Mouse (Mus musculus): ENCODE data around the gene Fto. TPM values are rescaled to one million over a fixed set of nuclear protein-coding genes. Genes with fewer than 3 reads are reported as not detected.

Gene Fto
- polyA plus RNA-seq, 1 experiment from 2014 or later: 114 TPM

GRCm38 (mm10) chr8:91454926-91455325 lies 141.6 kb downstream of the Fto start:
- no peaks in the 10 kb centered on the region for H3K9me3 ChIP-seq
- no peaks in the 10 kb centered on the region for H3K27me3 ChIP-seq
- no peaks in the 10 kb centered on the region for H3K4me1 ChIP-seq
- no peak for ATAC-seq (replicated peaks)
- H3K36me3 ChIP-seq: no peaks in the 10 kb centered on the region
- H3K4me2 ChIP-seq (replicated peaks): no peak overlapping the region
- H3K4me3 ChIP-seq: no peak overlapping the region
- 88% methylated on average over 2 of the region's 2 CpGs for WGBS
- H3K9ac ChIP-seq (replicated peaks): no peak overlapping the region
- no peak overlapping the region for H3K27ac ChIP-seq (replicated peaks)

GRCm38 (mm10) chr8:91455591-91455990 lies 142.3 kb downstream of the Fto start:
- Histone ChIP-seq H3K4me1 (no peaks in the 10 kb centered on the region), H3K9ac (replicated peaks) (no peak overlapping the region), H3K4me2 (replicated peaks) (no peak overlapping the region), H3K9me3 (no peaks in the 10 kb centered on the region), H3K4me3 (no peak overlapping the region), H3K27ac (replicated peaks) (no peak overlapping the region), H3K27me3 (no peaks in the 10 kb centered on the region), H3K36me3 (no peaks in the 10 kb centered on the region)
- no peak for ATAC-seq (replicated peaks)
- 89% methylated on average over 5 of the region's 5 CpGs for WGBS

GRCm38 (mm10) chr8:91458016-91458415 lies 144.7 kb downstream of the Fto start:
- no peak overlapping the region for H3K27ac ChIP-seq (replicated peaks)
- H3K9me3 ChIP-seq: no peaks in the 10 kb centered on the region
- H3K9ac ChIP-seq (replicated peaks): no peak overlapping the region
- H3K36me3 ChIP-seq: no peaks in the 10 kb centered on the region
- 84% methylated on average over 1 of the region's 1 CpGs for WGBS
- H3K4me2 ChIP-seq (replicated peaks): no peak overlapping the region
- H3K4me3 ChIP-seq: no peak overlapping the region
- no peak for ATAC-seq (replicated peaks)
- H3K4me1 ChIP-seq: no peaks in the 10 kb centered on the region
- H3K27me3 ChIP-seq: no peaks in the 10 kb centered on the region

- H3K27ac ChIP-seq (replicated peaks): no peak overlapping the region
These were observed 147.6 kb downstream of the Fto start for GRCm38 (mm10) chr8:91460965-91461364.

GRCm38 (mm10) chr8:91463757-91464156 lies 150.4 kb downstream of the Fto start:
- ATAC-seq (replicated peaks): no peak
- 91% methylated on average over 2 of the region's 2 CpGs for WGBS

More at GRCm38 (mm10) chr8:91460965-91461364, 147.6 kb downstream of the Fto start:
- Histone ChIP-seq H3K9ac (replicated peaks) (no peak overlapping the region), H3K9me3 (no peaks in the 10 kb centered on the region), H3K27me3 (no peaks in the 10 kb centered on the region), H3K4me3 (no peak overlapping the region), H3K4me2 (replicated peaks) (no peak overlapping the region), H3K36me3 (no peaks in the 10 kb centered on the region), H3K4me1 (no peaks in the 10 kb centered on the region)
- ATAC-seq (replicated peaks): no peak
- WGBS: 96% methylated on average over 6 of the region's 6 CpGs

GRCm38 (mm10) chr8:91467463-91467862 lies 154.1 kb downstream of the Fto start:
- H3K36me3 ChIP-seq: no peaks in the 10 kb centered on the region
- no peak overlapping the region for H3K27ac ChIP-seq (replicated peaks)
- ATAC-seq (replicated peaks): no peak
- H3K4me2 ChIP-seq (replicated peaks): no peak overlapping the region
- no peak overlapping the region for H3K9ac ChIP-seq (replicated peaks)
- WGBS: 92% methylated on average over 3 of the region's 3 CpGs
- no peak overlapping the region for H3K4me3 ChIP-seq
- no peaks in the 10 kb centered on the region for H3K4me1 ChIP-seq
- H3K27me3 ChIP-seq: no peaks in the 10 kb centered on the region
- no peaks in the 10 kb centered on the region for H3K9me3 ChIP-seq

More at GRCm38 (mm10) chr8:91463757-91464156, 150.4 kb downstream of the Fto start:
- no peak overlapping the region for H3K4me3 ChIP-seq
- H3K36me3 ChIP-seq: no peaks in the 10 kb centered on the region
- H3K4me2 ChIP-seq (replicated peaks): no peak overlapping the region
- no peak overlapping the region for H3K27ac ChIP-seq (replicated peaks)
- no peaks in the 10 kb centered on the region for H3K9me3 ChIP-seq
- no peaks in the 10 kb centered on the region for H3K4me1 ChIP-seq
- H3K9ac ChIP-seq (replicated peaks): no peak overlapping the region
- no peaks in the 10 kb centered on the region for H3K27me3 ChIP-seq

- WGBS: 91% methylated on average over 8 of the region's 8 CpGs
These were observed 154.7 kb downstream of the Fto start for GRCm38 (mm10) chr8:91467881-91468534.

GRCm38 (mm10) chr8:91469441-91469840 lies 156.1 kb downstream of the Fto start:
- no peak overlapping the region for H3K4me2 ChIP-seq (replicated peaks)
- 91% methylated on average over 8 of the region's 8 CpGs for WGBS
- peaks cover 2% of the 10 kb centered on the region; the same call in 1 of the 2 replicates for H3K36me3 ChIP-seq
- no peak for ATAC-seq (replicated peaks)
- no peaks in the 10 kb centered on the region for H3K9me3 ChIP-seq
- H3K4me3 ChIP-seq: no peak overlapping the region
- no peaks in the 10 kb centered on the region for H3K4me1 ChIP-seq
- H3K27ac ChIP-seq (replicated peaks): no peak overlapping the region
- H3K9ac ChIP-seq (replicated peaks): no peak overlapping the region
- no peaks in the 10 kb centered on the region for H3K27me3 ChIP-seq

More at GRCm38 (mm10) chr8:91467881-91468534, 154.7 kb downstream of the Fto start:
- ATAC-seq (replicated peaks): no peak
- no peak overlapping the region for H3K4me2 ChIP-seq (replicated peaks)
- H3K4me3 ChIP-seq: no peak overlapping the region
- H3K27ac ChIP-seq (replicated peaks): no peak overlapping the region
- H3K36me3 ChIP-seq: no peaks in the 10 kb centered on the region
- no peaks in the 10 kb centered on the region for H3K4me1 ChIP-seq
- no peaks in the 10 kb centered on the region for H3K27me3 ChIP-seq
- H3K9ac ChIP-seq (replicated peaks): no peak overlapping the region
- H3K9me3 ChIP-seq: no peaks in the 10 kb centered on the region

GRCm38 (mm10) chr8:91474731-91475279 lies 161.5 kb downstream of the Fto start:
- 86% methylated on average over 6 of the region's 6 CpGs for WGBS

GRCm38 (mm10) chr8:91476988-91477387 lies 163.7 kb downstream of the Fto start:
- Histone ChIP-seq H3K9ac (replicated peaks) (no peak overlapping the region), H3K4me2 (replicated peaks) (no peak overlapping the region), H3K27ac (replicated peaks) (no peak overlapping the region), H3K4me1 (no peaks in the 10 kb centered on the region), H3K9me3 (no peaks in the 10 kb centered on the region), H3K4me3 (no peak overlapping the region), H3K36me3 (peaks cover 4% of the 10 kb centered on the region; the same call in 1 of the 2 replicates), H3K27me3 (no peaks in the 10 kb centered on the region)
- ATAC-seq (replicated peaks): no peak
- 86% methylated on average over 5 of the region's 5 CpGs for WGBS

More at GRCm38 (mm10) chr8:91474731-91475279, 161.5 kb downstream of the Fto start:
- no peak for ATAC-seq (replicated peaks)
- H3K4me2 ChIP-seq (replicated peaks): no peak overlapping the region
- H3K27ac ChIP-seq (replicated peaks): no peak overlapping the region
- H3K9me3 ChIP-seq: no peaks in the 10 kb centered on the region
- no peaks in the 10 kb centered on the region for H3K27me3 ChIP-seq
- peaks cover 4% of the 10 kb centered on the region; the same call in 1 of the 2 replicates for H3K36me3 ChIP-seq
- no peak overlapping the region for H3K4me3 ChIP-seq
- H3K4me1 ChIP-seq: no peaks in the 10 kb centered on the region
- no peak overlapping the region for H3K9ac ChIP-seq (replicated peaks)

- Histone ChIP-seq H3K4me3 (no peak overlapping the region), H3K36me3 (peaks cover 4% of the 10 kb centered on the region; the same call in 1 of the 2 replicates), H3K27ac (replicated peaks) (no peak overlapping the region), H3K4me1 (no peaks in the 10 kb centered on the region), H3K9ac (replicated peaks) (no peak overlapping the region), H3K4me2 (replicated peaks) (no peak overlapping the region), H3K9me3 (no peaks in the 10 kb centered on the region), H3K27me3 (no peaks in the 10 kb centered on the region)
- 92% methylated on average over 10 of the region's 10 CpGs for WGBS
- no peak for ATAC-seq (replicated peaks)
These were observed 164.1 kb downstream of the Fto start for GRCm38 (mm10) chr8:91477471-91477870.

- no peaks in the 10 kb centered on the region for H3K36me3 ChIP-seq
- ATAC-seq (replicated peaks): no peak
- H3K4me2 ChIP-seq (replicated peaks): no peak overlapping the region
- WGBS: 76% methylated on average over 9 of the region's 9 CpGs
- H3K9me3 ChIP-seq: no peaks in the 10 kb centered on the region
- H3K9ac ChIP-seq (replicated peaks): no peak overlapping the region
- H3K27me3 ChIP-seq: no peaks in the 10 kb centered on the region
- no peak overlapping the region for H3K4me3 ChIP-seq
- no peaks in the 10 kb centered on the region for H3K4me1 ChIP-seq
- H3K27ac ChIP-seq (replicated peaks): no peak overlapping the region
These were observed 169.2 kb downstream of the Fto start for GRCm38 (mm10) chr8:91482511-91482910.

Measured in forebrain, embryonic 15.5 days (tissue).